Mouse (Mus musculus) testis, postnatal 10 days (tissue): ENCODE measurements around the gene Lrrc61.

Experiments
- DNase-seq: peaks from one replicate; pipeline ENCODE4 v3.0.0; 2021; ENCODE audit warnings: low spot score

Lrrc61 gene

GRCm38 (mm10) chr6:48593158-48594042, 38.8 kb downstream of the Lrrc61 start, which contains the start of the genes Repin1 and Gm44965:
Gene Repin1 (plus strand): TSS chr6:48593883.
Gene Gm44965 (plus strand): TSS chr6:48593941.
- DNase-seq: peak; percentile 97

- DNase-seq: no peak
Measured at GRCm38 (mm10) chr6:48594043-48594738, 39.6 kb downstream of the Lrrc61 start.

- no peak for DNase-seq
Measured at GRCm38 (mm10) chr6:48595278-48595677, 40.7 kb downstream of the Lrrc61 start.

- peak; percentile 48 for DNase-seq
Measured at GRCm38 (mm10) chr6:48596545-48597232, 42.1 kb downstream of the Lrrc61 start.

- DNase-seq: peak; percentile 45
Measured at GRCm38 (mm10) chr6:48597233-48597625, 42.6 kb downstream of the Lrrc61 start.

- DNase-seq: no peak
Measured at GRCm38 (mm10) chr6:48600594-48600993, 46.0 kb downstream of the Lrrc61 start.

GRCm38 (mm10) chr6:48601271-48602079, 46.9 kb downstream of the Lrrc61 start, which contains the start of gene Zfp775:
Gene Zfp775 (plus strand): TSS chr6:48602063.
- DNase-seq: peak; percentile 96

- no peak for DNase-seq
Measured at GRCm38 (mm10) chr6:48602080-48602741, 47.6 kb downstream of the Lrrc61 start.

- no peak for DNase-seq
Measured at GRCm38 (mm10) chr6:48608124-48608523, 53.5 kb downstream of the Lrrc61 start.

GRCm38 (mm10) chr6:48609512-48609911, 54.9 kb downstream of the Lrrc61 start:
- DNase-seq: no peak

GRCm38 (mm10) chr6:48610657-48611056, 56.1 kb downstream of the Lrrc61 start:
- DNase-seq: no peak

GRCm38 (mm10) chr6:48613464-48613863, 58.9 kb downstream of the Lrrc61 start:
- no peak for DNase-seq

- no peak for DNase-seq
Measured at GRCm38 (mm10) chr6:48614756-48615155, 60.2 kb downstream of the Lrrc61 start.

- no peak for DNase-seq
Measured at GRCm38 (mm10) chr6:48620031-48620430, 65.4 kb downstream of the Lrrc61 start.
